Mouse (Mus musculus) hindbrain, embryonic 14.5 days (tissue): ENCODE data around the gene Adora2a. TPM values are rescaled to one million over a fixed set of nuclear protein-coding genes. Genes with fewer than 3 reads are reported as not detected.

Source experiments
- ATAC-seq: fragments of 200-750 bp; cut with Nextera tagmentation; 2 replicates; pipeline ENCODE4 v1.8.0; 2017; ENCODE audit warnings: moderate number of reproducible peaks, mild to moderate bottlenecking, moderate TSS enrichment, moderate library complexity; ENCODE audit not compliant: low FRiP score
- DNase-seq: peaks from one replicate; pipeline ENCODE4 v3.0.0-alpha.2; 2015; ENCODE audit warnings: low spot score
- H3K27ac ChIP-seq: fragments of 300-500 bp; sonication (generic); 2 replicates; pipeline ENCODE4 v1.5.1; 2014; ENCODE audit warnings: mild to moderate bottlenecking, moderate library complexity
- H3K27me3 ChIP-seq: fragments of 300-500 bp; sonication (generic); 2 replicates; pipeline ENCODE4 v1.6.1; 2014; ENCODE audit warnings: mild to moderate bottlenecking, low read length, mixed read lengths; ENCODE audit not compliant: control insufficient read depth, insufficient read depth
- H3K36me3 ChIP-seq: fragments of 300-500 bp; sonication (generic); replicated peaks from 2 replicates; pipeline ENCODE4 v1.6.1; 2014; ENCODE audit not compliant: control insufficient read depth, insufficient read depth
- H3K4me1 ChIP-seq: fragments of 300-500 bp; sonication (generic); replicated peaks from 2 replicates; pipeline ENCODE4 v1.6.1; 2014; ENCODE audit warnings: antibody characterized with exemption, low read length, mixed read lengths; ENCODE audit not compliant: control insufficient read depth, insufficient read depth
- H3K4me2 ChIP-seq: fragments of 300-500 bp; sonication (generic); replicated peaks from 2 replicates; pipeline ENCODE4 v1.6.1; 2014; ENCODE audit warnings: mild to moderate bottlenecking, moderate library complexity
- H3K4me3 ChIP-seq: fragments of 300-500 bp; sonication (generic); replicated peaks from 2 replicates; pipeline ENCODE4 v1.5.1; 2014; ENCODE audit warnings: mild to moderate bottlenecking, low read length
- H3K9ac ChIP-seq: fragments of 300-500 bp; sonication (generic); 2 replicates; pipeline ENCODE4 v1.6.1; 2014
- H3K9me3 ChIP-seq: fragments of 300-500 bp; sonication (generic); 2 replicates; pipeline ENCODE4 v1.6.1; 2016; ENCODE audit warnings: low read length; ENCODE audit not compliant: control insufficient read depth
- WGBS: fragments of 180-500 bp; shearing (Covaris S2); extraction: QIAGEN DNeasy Blood & Tissue Kit; methylation state at CpG from one replicate; pipeline ENCODE4 v1.1.7; 2014; 5-methylcytosine and 5-hydroxymethylcytosine counted together
- polyA plus RNA-seq: library from polyadenylated mRNA; unstranded; fragments of >200 nt; fragmentation: Nextera tagmentation; extraction: Ambion mirVana; gene quantifications from 2 replicates; pipeline ENCODE4 v1.2.1, GENCODE M21; 2014

Adora2a gene
- polyA plus RNA-seq, 1 experiment from 2014 or later: 4.9 TPM

- H3K9ac ChIP-seq: peak overlapping the region; percentile 11
- peaks cover 24% of the 10 kb centered on the region for H3K27me3 ChIP-seq
- H3K4me3 ChIP-seq: peak overlapping the region; percentile 35
- WGBS: 2% methylated on average over 81 of the region's 81 CpGs
- peaks cover 7% of the 10 kb centered on the region; the same call in 1 of the 2 replicates for H3K4me1 ChIP-seq
- peak overlapping the region; percentile 51; the same call in 1 of the 2 replicates for H3K27ac ChIP-seq
- H3K4me2 ChIP-seq: peak overlapping the region; percentile 48
- ATAC-seq: peak; percentile 53; the same call in 1 of the 2 replicates
- H3K36me3 ChIP-seq: peaks cover 9% of the 10 kb centered on the region
- DNase-seq: peak; percentile 55
- H3K9me3 ChIP-seq: no peaks in the 10 kb centered on the region
Measured at GRCm38 (mm10) chr10:75316908-75317761, 458 bp downstream of the Adora2a start.

- H3K9me3 ChIP-seq: no peaks in the 10 kb centered on the region
- H3K27ac ChIP-seq: no peak overlapping the region
- no peak for ATAC-seq
- peak overlapping the region; percentile 35 for H3K4me3 ChIP-seq
- no peak overlapping the region for H3K9ac ChIP-seq
- peaks cover 24% of the 10 kb centered on the region for H3K27me3 ChIP-seq
- H3K36me3 ChIP-seq: no peaks in the 10 kb centered on the region
- 86% methylated on average over 6 of the region's 6 CpGs for WGBS
- no peak for DNase-seq
- peak overlapping the region; percentile 48 for H3K4me2 ChIP-seq
- H3K4me1 ChIP-seq: peaks cover 7% of the 10 kb centered on the region; the same call in 1 of the 2 replicates
Measured at GRCm38 (mm10) chr10:75318206-75318605, 1.5 kb downstream of the Adora2a start.

GRCm38 (mm10) chr10:75320321-75320720, 3.6 kb downstream of the Adora2a start:
- H3K27ac ChIP-seq: no peak overlapping the region
- H3K4me1 ChIP-seq: peaks cover 7% of the 10 kb centered on the region; the same call in 1 of the 2 replicates
- no peak overlapping the region for H3K4me2 ChIP-seq
- DNase-seq (no peak), ATAC-seq (no peak)
- H3K36me3 ChIP-seq: no peaks in the 10 kb centered on the region
- 69% methylated on average over 4 of the region's 4 CpGs for WGBS
- no peak overlapping the region for H3K9ac ChIP-seq
- H3K4me3 ChIP-seq: no peak overlapping the region
- no peaks in the 10 kb centered on the region for H3K9me3 ChIP-seq
- peaks cover 24% of the 10 kb centered on the region for H3K27me3 ChIP-seq

DNA sequence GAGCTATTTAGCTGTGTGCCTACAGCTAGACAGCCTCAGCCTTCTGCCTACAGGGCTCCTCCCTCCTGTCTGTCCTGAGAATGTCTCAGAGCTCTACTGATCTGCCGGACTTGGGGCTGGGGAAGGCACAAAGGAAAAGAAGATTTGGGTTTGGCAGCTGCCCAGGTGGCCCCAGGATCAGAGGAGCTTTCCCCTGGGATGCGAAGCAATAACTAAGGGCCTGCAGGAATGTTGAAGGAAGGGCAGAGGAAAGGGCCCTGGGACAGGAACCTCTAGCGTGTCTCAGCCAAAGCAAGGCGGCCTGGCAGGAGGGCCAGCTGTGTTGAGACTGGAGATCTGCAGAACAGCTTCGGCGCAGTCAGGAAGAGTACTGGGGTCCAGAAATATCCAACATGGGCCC, 6.3 kb downstream of the Adora2a start:
- Histone ChIP-seq H3K9ac (no peak overlapping the region), H3K4me2 (no peak overlapping the region), H3K36me3 (no peaks in the 10 kb centered on the region), H3K4me1 (no peaks in the 10 kb centered on the region), H3K27me3 (peaks cover 9% of the 10 kb centered on the region), H3K4me3 (no peak overlapping the region), H3K27ac (no peak overlapping the region), H3K9me3 (no peaks in the 10 kb centered on the region)
- WGBS: 55% methylated on average over 6 of the region's 6 CpGs
- ATAC-seq (no peak), DNase-seq (no peak)

DNA sequence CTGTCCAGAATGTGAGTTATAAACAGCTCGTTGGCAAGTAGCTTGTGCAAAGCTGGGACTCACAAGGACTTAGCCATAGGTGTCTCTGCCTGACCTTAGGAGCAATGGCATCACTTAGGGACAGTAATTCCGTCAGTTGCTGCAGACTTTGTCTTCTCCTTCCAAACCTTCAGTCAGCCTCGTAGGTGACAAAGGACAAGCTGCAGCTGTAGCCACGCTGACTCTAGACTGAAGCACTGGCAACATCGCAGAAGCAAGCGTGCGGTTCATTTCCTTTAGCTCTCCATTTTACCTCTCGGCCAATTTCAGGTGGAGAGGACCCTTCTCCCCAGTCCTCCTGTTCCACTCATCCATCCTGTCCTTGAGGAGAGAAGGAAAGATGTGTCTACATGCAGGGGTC, 7.3 kb downstream of the Adora2a start:
- Histone ChIP-seq H3K4me3 (no peak overlapping the region), H3K9ac (no peak overlapping the region), H3K9me3 (no peaks in the 10 kb centered on the region), H3K27me3 (no peaks in the 10 kb centered on the region), H3K4me1 (no peaks in the 10 kb centered on the region), H3K27ac (no peak overlapping the region), H3K36me3 (no peaks in the 10 kb centered on the region), H3K4me2 (no peak overlapping the region)
- 87% methylated on average over 8 of the region's 8 CpGs for WGBS
- no peak for ATAC-seq
- DNase-seq: no peak

GRCm38 (mm10) chr10:75324391-75324790, 7.7 kb downstream of the Adora2a start:
- Histone ChIP-seq H3K4me2 (no peak overlapping the region), H3K36me3 (no peaks in the 10 kb centered on the region)
- WGBS: 72% methylated on average over 10 of the region's 10 CpGs

GRCm38 (mm10) chr10:75325821-75326220, 9.1 kb downstream of the Adora2a start:
- 98% methylated on average over 23 of the region's 23 CpGs for WGBS

More at GRCm38 (mm10) chr10:75324391-75324790, 7.7 kb downstream of the Adora2a start:
- H3K4me3 ChIP-seq: no peak overlapping the region
- no peak for ATAC-seq
- H3K9ac ChIP-seq: no peak overlapping the region
- no peak for DNase-seq
- H3K27ac ChIP-seq: no peak overlapping the region
- H3K9me3 ChIP-seq: no peaks in the 10 kb centered on the region
- no peaks in the 10 kb centered on the region for H3K27me3 ChIP-seq
- no peaks in the 10 kb centered on the region for H3K4me1 ChIP-seq

DNA sequence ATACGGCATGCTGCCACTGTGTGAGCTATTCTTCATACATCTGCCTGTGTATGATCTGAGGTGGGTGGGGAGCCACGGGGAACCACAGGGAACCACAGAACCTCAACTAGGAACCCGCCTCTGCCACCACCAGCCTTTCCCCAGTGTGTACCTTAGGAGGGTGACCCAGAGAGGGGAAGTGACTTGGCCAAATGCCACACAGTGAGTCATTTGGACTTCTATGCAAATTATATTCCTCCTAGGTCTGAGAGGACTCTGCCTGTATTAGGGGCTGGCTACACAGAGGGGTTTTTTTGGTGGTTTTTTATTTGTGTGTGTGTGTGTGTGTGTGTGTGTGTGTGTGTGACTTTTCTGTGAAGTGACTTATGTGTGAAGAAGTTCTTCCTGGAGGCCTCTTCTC, 9.9 kb downstream of the Adora2a start:
- WGBS: 72% methylated on average over 3 of the region's 3 CpGs

More at GRCm38 (mm10) chr10:75325821-75326220, 9.1 kb downstream of the Adora2a start:
- ATAC-seq: no peak
- H3K4me1 ChIP-seq: no peaks in the 10 kb centered on the region
- H3K4me2 ChIP-seq: no peak overlapping the region
- no peak overlapping the region for H3K9ac ChIP-seq
- no peak overlapping the region for H3K27ac ChIP-seq
- no peak for DNase-seq
- no peak overlapping the region for H3K4me3 ChIP-seq
- no peaks in the 10 kb centered on the region for H3K36me3 ChIP-seq
- H3K27me3 ChIP-seq: no peaks in the 10 kb centered on the region
- no peaks in the 10 kb centered on the region for H3K9me3 ChIP-seq

DNA sequence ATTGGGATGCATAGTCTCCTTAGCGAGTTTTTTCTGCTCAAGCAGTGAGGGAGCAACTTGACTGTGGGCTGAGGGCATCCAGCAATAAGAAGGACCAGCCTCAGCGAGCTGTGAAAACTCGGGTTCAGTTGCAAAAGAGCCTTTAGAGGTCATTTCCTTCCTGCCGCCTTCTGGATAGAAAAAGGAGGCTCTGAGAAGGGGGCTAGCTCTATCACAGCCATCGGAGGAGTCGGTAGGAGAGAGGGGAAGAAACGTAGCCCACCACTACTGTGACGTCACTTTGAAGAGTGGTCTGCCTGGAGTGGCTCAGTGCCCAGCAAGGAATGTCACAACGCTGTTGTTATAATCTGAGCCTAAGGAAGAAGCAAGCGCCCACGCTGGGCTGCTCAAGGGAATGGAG, 10.4 kb downstream of the Adora2a start:
- H3K27me3 ChIP-seq: no peaks in the 10 kb centered on the region
- H3K36me3 ChIP-seq: no peaks in the 10 kb centered on the region
- no peaks in the 10 kb centered on the region for H3K4me1 ChIP-seq
- 88% methylated on average over 11 of the region's 11 CpGs for WGBS
- ATAC-seq (no peak), DNase-seq (no peak)
- H3K9me3 ChIP-seq: no peaks in the 10 kb centered on the region
- H3K4me3 ChIP-seq: no peak overlapping the region
- no peak overlapping the region for H3K4me2 ChIP-seq
- H3K9ac ChIP-seq: no peak overlapping the region
- no peak overlapping the region for H3K27ac ChIP-seq

More for the DNA sequence above, 9.9 kb downstream of the Adora2a start:
- DNase-seq (no peak), ATAC-seq (no peak)
- Histone ChIP-seq H3K4me2 (no peak overlapping the region), H3K36me3 (no peaks in the 10 kb centered on the region), H3K9ac (no peak overlapping the region), H3K4me3 (no peak overlapping the region), H3K9me3 (no peaks in the 10 kb centered on the region), H3K27me3 (no peaks in the 10 kb centered on the region), H3K27ac (no peak overlapping the region), H3K4me1 (no peaks in the 10 kb centered on the region)
